Mouse (Mus musculus) kidney, postnatal 36 days (tissue): ENCODE results near the gene Pdzk1.

Experiments
- DNase-seq, 2 experiments: peaks; one replicate each; pipeline ENCODE4 v3.0.0; 2021 to 2022; ENCODE audit warnings: mixed read lengths in 2 of 2

The Pdzk1 gene

DNA sequence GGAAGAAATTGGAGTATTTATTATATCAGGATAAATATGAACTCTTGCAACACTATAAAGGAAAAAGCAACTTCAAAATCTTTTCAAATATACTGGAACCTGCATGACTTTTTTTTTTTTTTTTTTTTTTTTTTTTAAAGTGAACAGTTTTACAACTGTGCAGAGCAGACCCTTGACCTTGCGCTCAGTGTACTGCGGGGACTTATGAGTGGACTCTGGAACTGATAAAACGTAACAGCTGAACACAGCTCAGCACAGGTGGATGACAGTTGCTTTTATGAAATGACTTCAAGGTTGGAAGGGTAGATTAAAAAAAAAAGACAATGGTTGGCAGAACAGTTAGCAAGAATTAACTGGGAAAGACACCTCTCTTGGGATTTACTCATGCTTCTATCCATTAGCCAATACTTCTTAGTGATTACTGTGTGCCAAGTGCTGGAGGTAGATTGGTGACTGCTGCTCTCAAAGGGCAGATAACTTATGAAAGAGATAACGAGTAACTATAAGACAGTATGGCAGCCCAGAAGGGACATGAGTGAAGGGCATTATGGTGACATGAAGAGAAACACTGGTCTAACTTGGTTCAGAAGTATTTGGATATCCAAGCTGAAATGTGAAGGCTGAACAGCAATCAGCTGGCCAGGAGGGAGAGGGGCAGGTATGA, 73.4 kb downstream of the Pdzk1 start:
- peak; percentile 9 to 11 for DNase-seq

DNA sequence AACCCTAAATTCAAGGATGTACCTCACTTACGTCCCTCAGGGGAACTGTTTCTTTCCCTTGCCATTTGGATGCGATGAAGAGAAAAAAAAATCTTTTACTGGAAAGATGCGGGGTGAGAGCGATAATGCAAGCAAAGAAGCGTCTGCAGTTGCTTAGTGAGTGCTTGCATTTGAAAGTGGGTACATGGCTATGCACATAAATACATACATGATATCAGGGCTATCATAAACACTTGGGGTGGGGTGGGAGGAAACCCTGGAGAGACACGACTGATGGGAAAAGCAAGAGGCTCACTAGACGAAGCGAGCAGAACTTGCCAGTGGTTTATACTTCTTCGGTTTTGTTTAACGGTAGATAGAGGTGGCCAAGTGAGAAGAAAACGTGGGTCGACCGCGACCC, 75.3 kb downstream of the Pdzk1 start, which contains the start of gene Gja5:
TSS of gene Gja5 (plus strand) at position 301 of the 400 bp plus-strand sequence.
- no peak for DNase-seq

DNA sequence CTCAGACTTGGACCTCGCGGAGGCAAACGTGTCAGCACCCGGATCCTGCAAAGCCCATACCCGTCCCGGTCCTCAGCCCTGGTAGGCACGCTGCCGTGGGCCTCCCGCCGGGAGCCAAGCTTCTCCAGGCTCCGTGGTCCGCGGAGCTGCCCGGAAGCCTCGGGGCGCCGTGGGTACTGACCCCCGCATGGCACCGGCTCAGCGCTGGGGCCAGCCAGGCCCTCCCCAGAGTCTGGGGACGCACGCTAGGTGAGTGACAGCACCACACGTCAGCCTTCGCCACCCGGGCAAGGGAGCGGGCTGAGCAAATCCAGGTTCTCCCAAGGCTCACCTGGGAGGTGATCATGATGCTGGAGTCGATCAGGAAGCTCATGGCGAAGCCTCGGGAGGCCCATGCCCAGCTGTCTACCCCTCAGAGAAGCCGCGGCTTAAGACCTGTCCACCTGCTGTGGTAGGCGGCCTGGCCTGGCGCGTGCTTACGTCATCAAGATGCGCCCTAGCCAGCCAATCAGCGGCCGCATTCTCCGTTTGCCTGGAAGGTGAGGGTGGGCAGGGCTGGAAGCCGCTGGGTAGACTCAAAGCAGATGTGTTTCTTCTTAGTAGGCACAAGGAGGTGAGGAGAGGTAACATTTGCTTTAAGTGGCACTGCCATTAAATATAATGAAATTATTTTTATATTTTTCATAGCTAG, 75.9 kb downstream of the Pdzk1 start, which contains the start of gene Gpr89:
TSS of gene Gpr89 (minus strand) at position 496 of the 691 bp plus-strand sequence.
- DNase-seq, result peak; percentile 97

DNA sequence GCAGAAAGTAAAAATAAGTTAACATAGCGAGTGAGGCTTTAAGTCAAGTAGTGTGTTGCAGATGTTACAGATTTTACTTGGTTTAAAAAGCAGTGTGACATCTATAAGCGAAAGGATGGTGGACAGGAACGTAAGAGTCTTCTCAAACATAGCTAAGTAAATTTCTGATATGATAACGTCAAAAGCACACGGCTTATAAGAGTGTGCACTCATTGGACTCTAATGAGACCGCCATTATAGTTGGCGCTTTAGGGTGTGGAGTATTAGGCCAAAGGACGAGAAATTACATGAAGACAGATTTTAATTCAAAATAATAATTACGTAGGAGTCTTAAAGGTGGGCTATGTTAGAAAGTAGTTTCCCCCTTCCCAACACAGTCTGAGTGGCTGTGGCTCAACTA, 76.5 kb downstream of the Pdzk1 start:
- no peak for DNase-seq
